Mouse (Mus musculus): ENCODE data around the gene Nwd1.
A peak's percentile ranks its signal among the peaks of the same experiment; 100 is the strongest.

The Nwd1 gene

GRCm38 (mm10) chr8:72762306-72762705, 115.8 kb downstream of the Nwd1 start:
- no peak for DNase-seq (ENCODE audit: low read depth)

- DNase-seq (ENCODE audit: low read depth) = peak; percentile 8
Observed at GRCm38 (mm10) chr8:72765696-72766095, 119.2 kb downstream of the Nwd1 start.

GRCm38 (mm10) chr8:72766777-72767176, 120.3 kb downstream of the Nwd1 start:
- DNase-seq (ENCODE audit: low read depth) = no peak

Data from NIH3T3 (cell line).